ENCODE assay signal across 16 mouse cellular contexts in genomic region chr2:52615429-52615828, GRCm38 (mm10).
A peak's percentile ranks its signal among the peaks of the same experiment; 100 is the strongest.
DNase-seq lines count a peak whose midpoint lies in the region; ATAC-seq and TF ChIP-seq lines count a peak whose summit lies in the region.
"Had no signal": no experiment of that assay in that cellular context is flagged by ENCODE, and none has a peak within 500 bp of the region (broad histone marks: within the 10 kb centered on the region; RNA-seq: fewer than 3 reads in every experiment).

No protein-coding gene starts in this region.

- WGBS in heart, embryonic 12.5 days: 78% methylated on average over 5 of the region's 5 CpGs
- 7% methylated on average over 5 of the region's 5 CpGs for WGBS in cerebellum, adult 2 months

- no peak for ATAC-seq in heart, embryonic 12.5 days (ENCODE audit: insufficient number of reproducible peaks, low FRiP score)
- ATAC-seq: midbrain, embryonic 13.5 days had no signal

- DNase-seq in heart, adult 11 months: peak; percentile 71
- peak; percentile 68 for DNase-seq in brain, embryonic 14.5 days (ENCODE audit: low read depth)
- peak; percentile 90 to 93 for DNase-seq in cerebellum, adult 2 months
- DNase-seq in gastrocnemius, adult 2 months: peak; percentile 66
- no peak for DNase-seq in spleen, postnatal 14 days (ENCODE audit: low spot score in 2 of 2)
- DNase-seq in kidney, postnatal 14 days: no peak
- DNase-seq: adrenal gland, postnatal 25 days; heart, postnatal 36 days; kidney, postnatal 10 days; lung, postnatal 14 days had no signal

- H3K27ac ChIP-seq in heart, embryonic 12.5 days (ENCODE audit: poor library complexity, severe bottlenecking): no peak overlapping the region
- no peak overlapping the region for H3K27ac ChIP-seq in cerebellum, adult 2 months (ENCODE audit: insufficient read depth, low read length)
- no peak overlapping the region for H3K27ac ChIP-seq in gastrocnemius, adult 2 months
- H3K27ac ChIP-seq: embryonic facial prominence, embryonic 15.5 days; heart, embryonic 10.5 days; liver, embryonic 14.5 days; midbrain, embryonic 13.5 days; neural tube, embryonic 13.5 days had no signal

- H3K4me1 ChIP-seq in heart, embryonic 12.5 days (replicated peaks): peaks cover 14% of the 10 kb centered on the region
- peaks cover 15% of the 10 kb centered on the region for H3K4me1 ChIP-seq in cerebellum, adult 2 months (ENCODE audit: control insufficient read depth, insufficient read depth, low read length)
- H3K4me1 ChIP-seq: midbrain, embryonic 13.5 days; neural tube, embryonic 13.5 days had no signal

- no peaks in the 10 kb centered on the region for H3K27me3 ChIP-seq in heart, embryonic 12.5 days (replicated peaks)
- H3K27me3 ChIP-seq in cerebellum, adult 2 months (ENCODE audit: control insufficient read depth, insufficient read depth, low read length): no peaks in the 10 kb centered on the region
- H3K27me3 ChIP-seq: embryonic facial prominence, embryonic 15.5 days; midbrain, embryonic 13.5 days; neural tube, embryonic 13.5 days had no signal

- no peak overlapping the region for H3K4me2 ChIP-seq in heart, embryonic 12.5 days
- H3K4me2 ChIP-seq: embryonic facial prominence, embryonic 15.5 days; midbrain, embryonic 13.5 days; neural tube, embryonic 13.5 days had no signal

- no peak for TF ChIP-seq POLR2A in brain, embryonic 14.5 days (IDR thresholded peaks at IDR 0.05; ENCODE audit: borderline replicate concordance, extremely low read depth, insufficient read depth, insufficient read length, poor library complexity, severe bottlenecking)
- no peak for TF ChIP-seq POLR2A in cerebellum, adult 2 months (IDR thresholded peaks at IDR 0.05; ENCODE audit: borderline replicate concordance, insufficient read depth, low read length)

- no peaks in the 10 kb centered on the region for H3K36me3 ChIP-seq in heart, embryonic 12.5 days
- H3K36me3 ChIP-seq: embryonic facial prominence, embryonic 15.5 days; heart, embryonic 10.5 days; midbrain, embryonic 13.5 days; neural tube, embryonic 13.5 days had no signal

- H3K9me3 ChIP-seq in heart, embryonic 12.5 days (replicated peaks): no peaks in the 10 kb centered on the region
- H3K9me3 ChIP-seq: embryonic facial prominence, embryonic 15.5 days; heart, embryonic 10.5 days; midbrain, embryonic 13.5 days; neural tube, embryonic 13.5 days had no signal

- TF ChIP-seq CTCF in brain, embryonic 14.5 days (IDR thresholded peaks at IDR 0.05; ENCODE audit: borderline replicate concordance, extremely low read depth, insufficient read depth, insufficient read length): no peak
- TF ChIP-seq CTCF in cerebellum, adult 2 months (IDR thresholded peaks at IDR 0.05; ENCODE audit: borderline replicate concordance, insufficient read depth, low read depth, low read length): no peak
- TF ChIP-seq CTCF in gastrocnemius, adult 2 months (IDR thresholded peaks at IDR 0.05): no peak

- no peak overlapping the region for H3K4me3 ChIP-seq in heart, embryonic 12.5 days
- no peak overlapping the region for H3K4me3 ChIP-seq in cerebellum, adult 2 months (replicated peaks; ENCODE audit: insufficient read depth, low read depth, low read length)
- no peak overlapping the region for H3K4me3 ChIP-seq in gastrocnemius, adult 2 months
- H3K4me3 ChIP-seq: embryonic facial prominence, embryonic 15.5 days; heart, embryonic 10.5 days; midbrain, embryonic 13.5 days; neural tube, embryonic 13.5 days had no signal

- intact Hi-C loops in gastrocnemius, adult 2 months (cut with DNase I): no loop called here

- H3K9ac ChIP-seq in heart, embryonic 12.5 days: no peak overlapping the region
- H3K9ac ChIP-seq: embryonic facial prominence, embryonic 15.5 days; liver, embryonic 14.5 days; midbrain, embryonic 13.5 days; neural tube, embryonic 13.5 days had no signal

Comparison
In these comparisons a context has a peak if more than half of its experiments do, and no peak if none do; other contexts are left out.
1. DNase-seq: peak in heart, adult 11 months (single experiment), brain, embryonic 14.5 days (single experiment), cerebellum, adult 2 months (2 of 2) and gastrocnemius, adult 2 months (single experiment); none in spleen, postnatal 14 days (0 of 2) and kidney, postnatal 14 days (single experiment).